ENCODE assay signal across 10 mouse cellular contexts in genomic region chr13:112759777-112760537, GRCm38 (mm10). TPM values are rescaled to one million over a fixed set of nuclear protein-coding genes. Genes with fewer than 3 reads are reported as not detected.
DNase-seq lines count a peak whose midpoint lies in the region; ATAC-seq and TF ChIP-seq lines count a peak whose summit lies in the region.
"Had no signal": no experiment of that assay in that cellular context is flagged by ENCODE, and none has a peak within 500 bp of the region (broad histone marks: within the 10 kb centered on the region; RNA-seq: fewer than 3 reads in every experiment).

No protein-coding gene starts in this region.

- no peak for TF ChIP-seq CTCF in midbrain, postnatal 0 days (IDR thresholded peaks at IDR 0.05)

- WGBS in heart, embryonic 12.5 days: 63% methylated on average over 15 of the region's 15 CpGs
- 67% methylated on average over 15 of the region's 15 CpGs for WGBS in heart, embryonic 11.5 days (ENCODE audit: insufficient replicate concordance)
- WGBS in midbrain, postnatal 0 days: 64% methylated on average over 15 of the region's 15 CpGs
- 66% methylated on average over 15 of the region's 15 CpGs for WGBS in midbrain, embryonic 15.5 days
- WGBS in embryonic facial prominence, embryonic 13.5 days: 60% methylated on average over 15 of the region's 15 CpGs

- H3K9me3 ChIP-seq in heart, embryonic 12.5 days (replicated peaks): no peaks in the 10 kb centered on the region
- no peaks in the 10 kb centered on the region for H3K9me3 ChIP-seq in heart, embryonic 11.5 days (replicated peaks; ENCODE audit: control insufficient read depth, low read length)
- H3K9me3 ChIP-seq in midbrain, postnatal 0 days (ENCODE audit: low read length): no peaks in the 10 kb centered on the region
- H3K9me3 ChIP-seq in midbrain, embryonic 15.5 days: no peaks in the 10 kb centered on the region
- H3K9me3 ChIP-seq in embryonic facial prominence, embryonic 13.5 days: no peaks in the 10 kb centered on the region

- no peak overlapping the region for H3K9ac ChIP-seq in heart, embryonic 12.5 days
- H3K9ac ChIP-seq in heart, embryonic 11.5 days (ENCODE audit: low read depth, low read length): no peak overlapping the region
- H3K9ac ChIP-seq in midbrain, postnatal 0 days (replicated peaks; ENCODE audit: low read length, poor library complexity, severe bottlenecking): no peak overlapping the region
- no peak overlapping the region for H3K9ac ChIP-seq in midbrain, embryonic 15.5 days
- H3K9ac ChIP-seq in embryonic facial prominence, embryonic 13.5 days: no peak overlapping the region
- H3K9ac ChIP-seq: hindbrain, embryonic 14.5 days had no signal

- no peak overlapping the region for H3K4me2 ChIP-seq in heart, embryonic 12.5 days
- H3K4me2 ChIP-seq in heart, embryonic 11.5 days: no peak overlapping the region
- no peak overlapping the region for H3K4me2 ChIP-seq in midbrain, postnatal 0 days (ENCODE audit: low read depth, low read length, poor library complexity, severe bottlenecking)
- no peak overlapping the region for H3K4me2 ChIP-seq in midbrain, embryonic 15.5 days
- no peak overlapping the region for H3K4me2 ChIP-seq in embryonic facial prominence, embryonic 13.5 days
- H3K4me2 ChIP-seq: hindbrain, embryonic 14.5 days had no signal

- peaks cover 56% of the 10 kb centered on the region for H3K4me1 ChIP-seq in heart, embryonic 12.5 days (replicated peaks)
- peaks cover 22% of the 10 kb centered on the region for H3K4me1 ChIP-seq in heart, embryonic 11.5 days (ENCODE audit: control insufficient read depth, insufficient read depth, low read length)
- H3K4me1 ChIP-seq in midbrain, postnatal 0 days (ENCODE audit: insufficient read depth, low read length): no peaks in the 10 kb centered on the region
- H3K4me1 ChIP-seq in midbrain, embryonic 15.5 days: no peaks in the 10 kb centered on the region
- H3K4me1 ChIP-seq in embryonic facial prominence, embryonic 13.5 days: peaks cover 45% of the 10 kb centered on the region

- no peaks in the 10 kb centered on the region for H3K27me3 ChIP-seq in heart, embryonic 12.5 days (replicated peaks)
- no peaks in the 10 kb centered on the region for H3K27me3 ChIP-seq in heart, embryonic 11.5 days (ENCODE audit: control insufficient read depth, insufficient read depth, low read length)
- no peaks in the 10 kb centered on the region for H3K27me3 ChIP-seq in midbrain, postnatal 0 days (ENCODE audit: insufficient read depth, low read length)
- no peaks in the 10 kb centered on the region for H3K27me3 ChIP-seq in midbrain, embryonic 15.5 days (replicated peaks)
- H3K27me3 ChIP-seq in embryonic facial prominence, embryonic 13.5 days: no peaks in the 10 kb centered on the region

- H3K27ac ChIP-seq in heart, embryonic 12.5 days (ENCODE audit: poor library complexity, severe bottlenecking): peak overlapping the region; percentile 24; the same call in 1 of the 2 replicates
- no peak overlapping the region for H3K27ac ChIP-seq in heart, embryonic 11.5 days (ENCODE audit: low read depth, low read length)
- H3K27ac ChIP-seq in midbrain, postnatal 0 days (ENCODE audit: low read depth, low read length): no peak overlapping the region
- no peak overlapping the region for H3K27ac ChIP-seq in midbrain, embryonic 15.5 days
- peak overlapping the region; percentile 33; the same call in 1 of the 2 replicates for H3K27ac ChIP-seq in embryonic facial prominence, embryonic 13.5 days
- H3K27ac ChIP-seq: hindbrain, embryonic 14.5 days had no signal

- no peak for DNase-seq in midbrain, postnatal 0 days (ENCODE audit: low spot score)
- no peak for DNase-seq in retina, embryonic 14.5 days (ENCODE audit: low spot score)
- DNase-seq in thymus, postnatal 4 days: no peak
- DNase-seq: gastrocnemius, postnatal 14 days; lung, adult 2 months had no signal

- H3K36me3 ChIP-seq in heart, embryonic 12.5 days: no peaks in the 10 kb centered on the region
- H3K36me3 ChIP-seq in heart, embryonic 11.5 days (ENCODE audit: control insufficient read depth, insufficient read depth, low read length): no peaks in the 10 kb centered on the region
- no peaks in the 10 kb centered on the region for H3K36me3 ChIP-seq in midbrain, postnatal 0 days (ENCODE audit: insufficient read depth, low read length)
- H3K36me3 ChIP-seq in midbrain, embryonic 15.5 days (replicated peaks): no peaks in the 10 kb centered on the region
- H3K36me3 ChIP-seq in embryonic facial prominence, embryonic 13.5 days: no peaks in the 10 kb centered on the region

- H3K4me3 ChIP-seq in heart, embryonic 12.5 days: no peak overlapping the region
- H3K4me3 ChIP-seq in heart, embryonic 11.5 days (ENCODE audit: low read depth, low read length): no peak overlapping the region
- no peak overlapping the region for H3K4me3 ChIP-seq in midbrain, postnatal 0 days (ENCODE audit: low read depth, low read length)
- no peak overlapping the region for H3K4me3 ChIP-seq in midbrain, embryonic 15.5 days
- no peak overlapping the region for H3K4me3 ChIP-seq in embryonic facial prominence, embryonic 13.5 days

- no peak for ATAC-seq in heart, embryonic 12.5 days (ENCODE audit: insufficient number of reproducible peaks, low FRiP score)
- no peak for ATAC-seq in heart, embryonic 11.5 days (replicated peaks; ENCODE audit: insufficient number of reproducible peaks, low FRiP score, low TSS enrichment)
- ATAC-seq in midbrain, postnatal 0 days (ENCODE audit: low FRiP score): 0 out of 2 replicates have a peak, but pooled peaks have one; percentile 35
- ATAC-seq in midbrain, embryonic 15.5 days (replicated peaks): no peak
- no peak for ATAC-seq in embryonic facial prominence, embryonic 13.5 days (ENCODE audit: insufficient number of reproducible peaks, insufficient read depth, low FRiP score, low TSS enrichment, low read depth)

RNA-seq across cellular contexts. Expression of gene Plpp1, which starts 40.6 kb away (rescaled TPM):
- 46.9 and 49.0 TPM in 2 replicates for polyA plus RNA-seq in heart, embryonic 12.5 days (2016; fragmentation: Nextera tagmentation; extraction: Ambion mirVana)
- polyA plus RNA-seq in heart, embryonic 11.5 days (2014; fragmentation: Nextera tagmentation; extraction: Ambion mirVana): 37.3 and 41.7 TPM in 2 replicates
- total RNA-seq in midbrain, postnatal 0 days (2014; rRNA removed): 59.7 and 59.9 TPM in 2 replicates
- polyA plus RNA-seq in midbrain, postnatal 0 days (2015; fragmentation: Nextera tagmentation; extraction: Ambion mirVana): 87.2 and 91.0 TPM in 2 replicates
- 59.9 and 62.3 TPM in 2 replicates for polyA plus RNA-seq in midbrain, embryonic 15.5 days (2015; fragmentation: Nextera tagmentation; extraction: Ambion mirVana)
- 46.9 and 51.8 TPM in 2 replicates for polyA plus RNA-seq in embryonic facial prominence, embryonic 13.5 days (2015; fragmentation: Nextera tagmentation; extraction: Ambion mirVana)

Comparison
In these comparisons a context has a peak if more than half of its experiments do, and no peak if none do; other contexts are left out.
1. H3K27ac ChIP-seq: peak in heart, embryonic 12.5 days (single experiment) and embryonic facial prominence, embryonic 13.5 days (single experiment); none in heart, embryonic 11.5 days (single experiment), midbrain, postnatal 0 days (single experiment) and midbrain, embryonic 15.5 days (single experiment).